Mouse (Mus musculus) frontal cortex, postnatal 10 days (tissue): Measurements from ENCODE around the gene Gm28035.

Experiments
- DNase-seq, 2 experiments: peaks; one replicate each; pipeline ENCODE4 v3.0.0; 2022; ENCODE audit warnings: low spot score in 2 of 2, mixed read lengths in 1 of 2

The Gm28035 gene

GRCm38 (mm10) chr2:30306087-30306486 is 65.7 kb downstream of the Gm28035 start:
- DNase-seq: no peak

- DNase-seq: no peak
Observed at GRCm38 (mm10) chr2:30309351-30309750, 69.0 kb downstream of the Gm28035 start.

DNA sequence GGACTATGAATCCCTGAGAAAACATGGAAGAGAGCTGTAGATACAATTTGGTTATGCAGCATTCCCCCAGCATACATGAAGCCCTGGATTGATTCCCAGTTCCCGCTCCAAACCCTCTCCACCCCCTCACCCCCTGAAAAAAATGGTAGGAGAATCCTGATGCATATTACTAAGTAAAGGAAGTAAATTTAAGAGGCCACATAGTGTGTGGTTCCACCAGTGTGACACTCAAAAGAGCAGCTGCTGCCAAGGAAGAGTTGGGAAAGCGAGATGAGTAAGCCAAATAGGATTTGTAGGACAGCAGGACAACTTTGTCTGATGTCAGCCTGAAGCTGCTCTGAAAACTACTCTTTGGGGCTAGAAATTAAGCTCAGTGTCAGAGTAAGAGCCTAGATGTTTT is 71.1 kb downstream of the Gm28035 start:
- no peak for DNase-seq

DNA sequence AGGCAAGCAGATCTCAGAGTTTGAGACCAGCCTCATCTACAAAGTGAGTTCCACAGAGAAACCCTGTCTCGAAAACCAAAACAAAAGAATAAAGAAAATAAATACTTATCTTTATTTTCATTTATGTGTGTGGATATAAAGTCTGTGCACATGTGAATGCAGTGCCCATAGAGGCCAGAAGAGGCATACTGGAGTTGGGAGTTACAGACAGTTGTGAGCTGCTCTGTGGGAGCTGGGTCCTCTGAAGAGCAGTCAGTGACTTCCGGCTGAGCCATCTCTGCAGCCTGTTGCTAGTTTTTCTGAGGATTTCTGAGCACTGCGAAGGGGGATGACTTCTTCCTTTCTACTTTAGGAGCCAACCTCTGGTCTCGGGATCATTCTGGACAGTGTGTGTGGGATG is 75.8 kb downstream of the Gm28035 start:
- DNase-seq: no peak

GRCm38 (mm10) chr2:30316955-30317354 is 76.6 kb downstream of the Gm28035 start:
- DNase-seq: no peak

DNA sequence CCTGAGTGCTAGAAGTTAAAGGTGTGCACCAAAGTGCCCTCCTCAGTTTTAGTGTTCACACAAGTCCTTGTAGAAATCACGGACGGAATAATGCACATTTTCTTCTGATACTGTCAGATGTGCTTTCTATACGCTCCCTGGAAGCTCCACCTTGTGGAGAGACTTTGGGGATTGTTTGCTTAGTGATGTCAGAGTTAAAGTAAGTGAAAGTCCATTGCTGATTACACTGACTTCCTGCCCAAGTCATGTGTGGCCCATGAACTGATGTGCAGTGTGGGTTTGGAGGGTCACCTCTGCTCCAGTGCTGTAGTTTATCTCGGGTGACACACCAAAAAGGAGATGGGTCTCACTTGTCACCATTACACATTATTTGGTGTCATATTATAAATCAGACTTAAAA is 78.9 kb downstream of the Gm28035 start:
- no peak for DNase-seq

DNA sequence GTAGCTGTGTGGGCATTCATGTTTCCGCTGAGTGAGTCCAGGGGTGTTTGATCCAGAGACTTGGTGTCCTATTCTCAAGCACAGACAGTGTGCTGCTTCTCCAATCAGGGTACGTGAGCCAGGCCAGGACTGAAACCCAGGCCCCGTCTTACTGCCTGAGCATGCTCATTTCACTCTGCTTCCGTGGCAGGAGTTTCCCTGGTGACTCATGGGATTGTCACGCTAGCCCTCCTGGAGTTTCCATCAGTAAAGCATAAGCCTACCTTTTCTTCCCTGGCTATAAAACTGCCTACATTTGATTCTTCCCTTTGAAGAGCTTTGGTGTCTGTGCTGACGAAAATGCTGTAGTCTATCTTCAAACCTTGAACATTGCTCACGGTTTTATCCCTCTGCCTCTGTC is 82.7 kb downstream of the Gm28035 start:
- no peak for DNase-seq

GRCm38 (mm10) chr2:30325296-30325695 is 84.9 kb downstream of the Gm28035 start:
- no peak for DNase-seq

GRCm38 (mm10) chr2:30327276-30327675 is 86.9 kb downstream of the Gm28035 start:
- no peak for DNase-seq

- DNase-seq: no peak
Observed at GRCm38 (mm10) chr2:30328791-30329190, 88.4 kb downstream of the Gm28035 start.
